Mouse (Mus musculus): ENCODE data around the gene Homez.
A peak's percentile ranks its signal among the peaks of the same experiment; 100 is the strongest.

Gene Homez

GRCm38 (mm10) chr14:54866936-54867335 is 3.8 kb downstream of the Homez start:
- DNase-seq: peak in 1 of 2 experiments; percentile 32

- no peak for DNase-seq
Measured at GRCm38 (mm10) chr14:54866268-54866667, 4.5 kb downstream of the Homez start.

GRCm38 (mm10) chr14:54865626-54866025 is 5.1 kb downstream of the Homez start:
- no peak for DNase-seq

- no peak for DNase-seq
Measured at GRCm38 (mm10) chr14:54864313-54865036, 6.3 kb downstream of the Homez start.

- peak; percentile 94 for DNase-seq
Measured at GRCm38 (mm10) chr14:54863501-54864312, 7.1 kb downstream of the Homez start.

- peak; percentile 80 to 85 for DNase-seq
Measured at GRCm38 (mm10) chr14:54860511-54860910, 10.2 kb downstream of the Homez start.

GRCm38 (mm10) chr14:54857891-54858290 is 12.9 kb downstream of the Homez start:
- DNase-seq: peak; percentile 62 to 64

- no peak for DNase-seq
Measured at GRCm38 (mm10) chr14:54856703-54857102, 14.1 kb downstream of the Homez start.

- no peak for DNase-seq
Measured at GRCm38 (mm10) chr14:54855726-54856125, 15.0 kb downstream of the Homez start.

GRCm38 (mm10) chr14:54843461-54843860 is 27.3 kb downstream of the Homez start:
- DNase-seq: peak in 1 of 2 experiments; percentile 28

- DNase-seq: peak; percentile 32 to 42
Measured at GRCm38 (mm10) chr14:54823716-54824115, 47.0 kb downstream of the Homez start.

GRCm38 (mm10) chr14:54822301-54822700 is 48.5 kb downstream of the Homez start:
- DNase-seq: no peak

GRCm38 (mm10) chr14:54817791-54818190 is 53.0 kb downstream of the Homez start:
- peak; percentile 53 to 61 for DNase-seq

GRCm38 (mm10) chr14:54815737-54816136 is 55.0 kb downstream of the Homez start:
- DNase-seq: no peak

GRCm38 (mm10) chr14:54813991-54814390 is 56.8 kb downstream of the Homez start, which contains the start of gene Rnf212b:
Gene Rnf212b (plus strand): TSS chr14:54814141.
- DNase-seq: no peak

GRCm38 (mm10) chr14:54809668-54810033 is 61.1 kb downstream of the Homez start:
- no peak for DNase-seq

- DNase-seq: no peak
Measured at GRCm38 (mm10) chr14:54808718-54809667, 61.8 kb downstream of the Homez start.

GRCm38 (mm10) chr14:54806124-54806523 is 64.6 kb downstream of the Homez start:
- no peak for DNase-seq
